Mouse (Mus musculus): Measurements from ENCODE around the gene Gm14459. TPM values are rescaled to one million over a fixed set of nuclear protein-coding genes. Genes with fewer than 3 reads are reported as not detected.
"Not testable (repeated sequence)": the region's sequence is repeated elsewhere in the genome, so short reads cannot be mapped to it uniquely, and the experiment has no call there.

Gene Gm14459
- total RNA-seq (2014; rRNA removed) = not detected in 2 replicates
- not detected in 2 replicates for polyA plus RNA-seq (2012; rRNA removed)

- no peak for DNase-seq (ENCODE audit: extremely low read depth, low read depth, low spot score)
- Histone ChIP-seq H3K36me3 (ENCODE audit: control insufficient read depth, insufficient read depth, low read length) (no peaks in the 10 kb centered on the region), H3K27ac (replicated peaks; ENCODE audit: insufficient read depth, low read depth, low read length) (no peak within 1 kb of the TSS), H3K27me3 (ENCODE audit: control insufficient read depth, insufficient read depth, low read length) (no peaks in the 10 kb centered on the region), H3K4me3 (ENCODE audit: insufficient read depth, low read depth, low read length) (no peak within 1 kb of the TSS), H3K79me2 (ENCODE audit: control insufficient read depth, insufficient read depth, low read length) (no peaks in the 10 kb centered on the region), H3K9ac (ENCODE audit: low read depth, low read length) (no peak within 1 kb of the TSS), H3K4me1 (ENCODE audit: control insufficient read depth, insufficient read depth, low read length) (no peaks in the 10 kb centered on the region)
- 67% methylated on average over 2 of the region's 2 CpGs for WGBS
- TF ChIP-seq CTCF (IDR thresholded peaks at IDR 0.05; ENCODE audit: low read depth, low read length) (no peak), POLR2A (IDR thresholded peaks at IDR 0.05; ENCODE audit: extremely low read depth, insufficient read depth, low read length) (no peak)
These were observed at the start of gene Gm14459 for GRCm38 (mm10) chrX:8524854-8525253. Gene Gm14459 (minus strand): TSS chrX:8524954.

DNA sequence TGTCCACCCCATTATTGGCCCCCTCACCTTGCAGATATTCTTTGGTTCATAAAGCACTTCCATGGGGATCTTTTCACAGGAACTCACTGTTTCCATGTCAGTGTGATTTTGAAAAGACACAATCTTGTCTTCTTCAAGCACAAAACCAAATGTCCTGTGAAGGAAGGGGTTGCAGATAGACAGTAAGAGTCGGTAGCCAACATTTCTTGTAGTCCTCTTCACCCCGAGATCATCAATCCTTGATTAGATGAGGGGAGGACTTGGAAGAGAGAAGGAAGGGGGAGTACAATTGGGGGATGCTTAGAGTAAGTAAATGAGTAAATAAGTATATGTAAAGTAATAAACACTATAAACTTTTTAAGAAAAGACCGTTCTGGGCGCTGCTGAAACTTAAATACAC, 23.4 kb upstream of the Gm14459 start, which contains the start of gene Ssxb6:
Gene Ssxb6, minus strand, starts transcription at position 101 of the 400 bp plus-strand sequence.
- not testable (repeated sequence) for H3K27me3 ChIP-seq (ENCODE audit: control insufficient read depth, insufficient read depth, low read length); H3K27ac ChIP-seq (replicated peaks; ENCODE audit: insufficient read depth, low read depth, low read length); H3K4me1 ChIP-seq (ENCODE audit: control insufficient read depth, insufficient read depth, low read length); H3K36me3 ChIP-seq (ENCODE audit: control insufficient read depth, insufficient read depth, low read length); H3K79me2 ChIP-seq (ENCODE audit: control insufficient read depth, insufficient read depth, low read length); H3K4me3 ChIP-seq (ENCODE audit: insufficient read depth, low read depth, low read length); DNase-seq (ENCODE audit: extremely low read depth, low read depth, low spot score); H3K9ac ChIP-seq (ENCODE audit: low read depth, low read length)
- WGBS = 67% methylated on average over 4 of the region's 4 CpGs

Other genes starting within 250 kb of the Gm14459 start
- not detected in 2 replicates for gene Ssxb10, start 197.5 kb downstream of the Gm14459 start, total RNA-seq (2014; rRNA removed)
- not detected in 2 replicates for gene Ssxb10, start 197.5 kb downstream of the Gm14459 start, polyA plus RNA-seq (2012; rRNA removed)
- gene Ssxb9, start 158.0 kb downstream of the Gm14459 start, total RNA-seq (2014; rRNA removed) = not detected in 2 replicates
- gene Ssxb9, start 158.0 kb downstream of the Gm14459 start, polyA plus RNA-seq (2012; rRNA removed) = not detected in 2 replicates
- not detected in 2 replicates for gene Ssxb1, start 111.6 kb downstream of the Gm14459 start, total RNA-seq (2014; rRNA removed)
- not detected in 2 replicates for gene Ssxb1, start 111.6 kb downstream of the Gm14459 start, polyA plus RNA-seq (2012; rRNA removed)
- not detected in 2 replicates for gene Ssxb2, start 63.2 kb downstream of the Gm14459 start, total RNA-seq (2014; rRNA removed)
- not detected in 2 replicates for gene Ssxb2, start 63.2 kb downstream of the Gm14459 start, polyA plus RNA-seq (2012; rRNA removed)
- not detected in 2 replicates for gene Ssxb6, start 23.3 kb upstream of the Gm14459 start, total RNA-seq (2014; rRNA removed)
- gene Ssxb6, start 23.3 kb upstream of the Gm14459 start, polyA plus RNA-seq (2012; rRNA removed) = not detected in 2 replicates
- gene Ssxb3, start 66.9 kb upstream of the Gm14459 start, total RNA-seq (2014; rRNA removed) = not detected in 2 replicates
- not detected in 2 replicates for gene Ssxb3, start 66.9 kb upstream of the Gm14459 start, polyA plus RNA-seq (2012; rRNA removed)
- gene Ssxb8, start 165.9 kb upstream of the Gm14459 start, total RNA-seq (2014; rRNA removed) = not detected in 2 replicates
- not detected in 2 replicates for gene Ssxb8, start 165.9 kb upstream of the Gm14459 start, polyA plus RNA-seq (2012; rRNA removed)
- gene Ssx9, start 223.5 kb upstream of the Gm14459 start, total RNA-seq (2014; rRNA removed) = not detected in 2 replicates
- gene Ssx9, start 223.5 kb upstream of the Gm14459 start, polyA plus RNA-seq (2012; rRNA removed) = not detected in 2 replicates